Mouse (Mus musculus) hindbrain, embryonic 11.5 days (tissue): ENCODE measurements at regions not wholly inside any gene's neighbourhood (a gene's known extent, or its start where the extent isn't known, plus 50 kb on each side); places are given as distances from the start of the nearest gene placed in this dataset.

ENCODE experiments used
- ATAC-seq: fragments of 200-750 bp; cut with Nextera tagmentation; 2 replicates; pipeline ENCODE4 v1.8.0; 2017; ENCODE audit warnings: mild to moderate bottlenecking, moderate TSS enrichment, moderate library complexity; ENCODE audit not compliant: low FRiP score
- DNase-seq: peaks from one replicate; pipeline ENCODE4 v3.0.0-alpha.2; 2015; ENCODE audit warnings: low spot score
- H3K27ac ChIP-seq: fragments of 300-500 bp; sonication (generic); 2 replicates; pipeline ENCODE4 v1.5.1; 2014; ENCODE audit warnings: mild to moderate bottlenecking, low read depth, low read length
- H3K27me3 ChIP-seq: fragments of 300-500 bp; sonication (generic); 2 replicates; pipeline ENCODE4 v1.6.1; 2014; ENCODE audit warnings: mild to moderate bottlenecking, low read length, moderate library complexity, mixed read lengths; ENCODE audit not compliant: control insufficient read depth, insufficient read depth
- H3K36me3 ChIP-seq: fragments of 300-500 bp; sonication (generic); 2 replicates; pipeline ENCODE4 v1.6.1; 2014; ENCODE audit warnings: mild to moderate bottlenecking, low read length, moderate library complexity, mixed read lengths; ENCODE audit not compliant: control insufficient read depth, insufficient read depth
- H3K4me1 ChIP-seq: fragments of 300-500 bp; sonication (generic); replicated peaks from 2 replicates; pipeline ENCODE4 v1.6.1; 2014; ENCODE audit warnings: low read length, mixed read lengths; ENCODE audit not compliant: control insufficient read depth, insufficient read depth
- H3K4me2 ChIP-seq: fragments of 300-500 bp; sonication (generic); replicated peaks from 2 replicates; pipeline ENCODE4 v1.6.1; 2014; ENCODE audit warnings: mild to moderate bottlenecking, low read depth, low read length
- H3K4me3 ChIP-seq: fragments of 300-500 bp; sonication (generic); 2 replicates; pipeline ENCODE4 v1.5.1; 2014; ENCODE audit warnings: low read depth, low read length
- H3K9ac ChIP-seq: fragments of 300-500 bp; sonication (generic); 2 replicates; pipeline ENCODE4 v1.6.1; 2014; ENCODE audit warnings: low read depth, low read length
- H3K9me3 ChIP-seq: fragments of 300-500 bp; sonication (generic); 2 replicates; pipeline ENCODE4 v1.6.1; 2016; ENCODE audit warnings: low read length; ENCODE audit not compliant: control insufficient read depth
- WGBS: fragments of 180-500 bp; shearing (Covaris S2); extraction: QIAGEN DNeasy Blood & Tissue Kit; methylation state at CpG from one replicate; pipeline ENCODE4 v1.1.7; 2014; 5-methylcytosine and 5-hydroxymethylcytosine counted together

GRCm38 (mm10) chr6:101534214-101535052 lies 156.7 kb upstream of the Pdzrn3 start:
- H3K4me2 ChIP-seq = no peak overlapping the region
- H3K9me3 ChIP-seq = no peaks in the 10 kb centered on the region
- H3K36me3 ChIP-seq = no peaks in the 10 kb centered on the region
- peak; percentile 66 for DNase-seq
- no peak overlapping the region for H3K9ac ChIP-seq
- H3K4me3 ChIP-seq = no peak overlapping the region
- WGBS = 45% methylated on average over 9 of the region's 9 CpGs
- H3K4me1 ChIP-seq = no peaks in the 10 kb centered on the region
- no peaks in the 10 kb centered on the region for H3K27me3 ChIP-seq
- no peak overlapping the region for H3K27ac ChIP-seq
- ATAC-seq = peak; percentile 51; the same call in 1 of the 2 replicates

- 61% methylated on average over 7 of the region's 7 CpGs for WGBS
Observed at GRCm38 (mm10) chr6:101532436-101532835, 154.7 kb upstream of the Pdzrn3 start.

DNA sequence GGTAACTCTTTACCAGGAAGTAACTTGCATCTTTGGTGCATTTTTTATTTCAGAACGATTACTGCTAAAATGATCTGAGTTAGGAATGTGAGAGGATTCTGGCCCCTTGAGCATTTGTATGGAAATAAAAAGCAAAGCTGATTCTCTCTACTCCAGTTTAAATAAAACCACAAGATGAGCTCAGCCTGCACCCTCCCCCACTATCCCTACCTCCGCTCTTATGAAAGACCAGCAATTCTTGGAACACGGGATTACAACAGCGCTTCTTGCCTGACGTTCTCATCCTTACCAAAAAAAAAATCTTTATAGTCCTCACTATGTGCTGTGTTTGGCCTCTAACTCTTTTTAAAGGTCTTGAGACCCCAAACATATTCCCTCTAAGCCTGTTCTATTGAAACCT lies 154.2 kb upstream of the Pdzrn3 start:
- Histone ChIP-seq H3K27me3 (no peaks in the 10 kb centered on the region), H3K27ac (no peak overlapping the region), H3K9me3 (no peaks in the 10 kb centered on the region), H3K36me3 (no peaks in the 10 kb centered on the region), H3K4me3 (no peak overlapping the region), H3K4me2 (no peak overlapping the region), H3K9ac (no peak overlapping the region), H3K4me1 (no peaks in the 10 kb centered on the region)
- WGBS = 80% methylated on average over 5 of the region's 5 CpGs
- DNase-seq = no peak
- ATAC-seq = no peak

More at GRCm38 (mm10) chr6:101532436-101532835, 154.7 kb upstream of the Pdzrn3 start:
- Histone ChIP-seq H3K4me1 (no peaks in the 10 kb centered on the region), H3K9me3 (no peaks in the 10 kb centered on the region), H3K4me2 (no peak overlapping the region), H3K36me3 (no peaks in the 10 kb centered on the region), H3K27ac (no peak overlapping the region), H3K27me3 (no peaks in the 10 kb centered on the region), H3K4me3 (no peak overlapping the region), H3K9ac (no peak overlapping the region)
- ATAC-seq (no peak), DNase-seq (no peak)

DNA sequence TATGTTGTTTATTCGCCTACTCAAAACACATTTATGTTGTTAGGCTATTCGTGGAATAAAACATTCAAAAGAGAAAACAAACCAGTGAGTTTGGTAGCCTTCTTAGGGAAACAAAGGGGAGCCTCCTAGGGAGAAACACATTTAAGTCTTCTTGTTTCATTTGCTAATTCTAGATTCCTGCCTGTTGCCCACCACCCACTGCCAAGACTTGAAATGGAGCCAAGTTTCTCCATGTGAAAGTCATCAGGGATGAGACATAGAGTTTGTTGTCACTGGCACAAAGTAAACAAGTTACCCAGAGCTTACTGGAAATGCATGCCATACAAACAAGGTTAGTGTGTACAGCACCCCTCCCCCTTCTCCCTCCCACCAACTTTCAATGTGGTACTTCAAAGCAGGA lies 147.4 kb upstream of the Pdzrn3 start:
- DNase-seq = no peak
- Histone ChIP-seq H3K9me3 (no peaks in the 10 kb centered on the region), H3K36me3 (no peaks in the 10 kb centered on the region), H3K9ac (no peak overlapping the region), H3K4me2 (no peak overlapping the region), H3K27ac (no peak overlapping the region), H3K4me1 (no peaks in the 10 kb centered on the region), H3K4me3 (no peak overlapping the region), H3K27me3 (no peaks in the 10 kb centered on the region)
- WGBS = 39% methylated on average over 2 of the region's 2 CpGs
- ATAC-seq = no peak

DNA sequence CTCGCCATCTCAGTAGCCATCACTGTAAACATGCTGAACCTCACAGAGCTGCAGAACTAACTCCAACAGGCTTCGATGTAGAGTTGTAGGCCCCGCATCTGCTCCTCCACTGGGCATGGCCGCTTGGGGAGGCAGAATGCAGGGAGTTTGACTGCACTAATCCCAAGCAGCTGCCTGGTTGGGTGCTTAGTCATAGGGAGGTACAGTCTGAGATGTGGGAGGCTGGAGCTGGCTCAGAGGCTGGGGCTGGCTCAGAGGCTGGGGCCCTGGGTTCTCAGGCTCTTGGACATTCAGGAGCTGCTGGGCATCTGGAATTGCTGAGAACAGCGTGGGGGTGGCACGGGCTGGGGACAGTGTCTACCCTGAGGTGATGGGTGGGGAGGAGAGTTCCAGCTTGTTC lies 143.6 kb upstream of the Pdzrn3 start:
- WGBS = 94% methylated on average over 6 of the region's 6 CpGs
- ATAC-seq = no peak
- H3K9ac ChIP-seq = no peak overlapping the region
- H3K36me3 ChIP-seq = no peaks in the 10 kb centered on the region
- H3K4me2 ChIP-seq = no peak overlapping the region
- no peaks in the 10 kb centered on the region for H3K4me1 ChIP-seq
- H3K27me3 ChIP-seq = no peaks in the 10 kb centered on the region
- H3K9me3 ChIP-seq = no peaks in the 10 kb centered on the region
- no peak for DNase-seq
- no peak overlapping the region for H3K27ac ChIP-seq
- no peak overlapping the region for H3K4me3 ChIP-seq

DNA sequence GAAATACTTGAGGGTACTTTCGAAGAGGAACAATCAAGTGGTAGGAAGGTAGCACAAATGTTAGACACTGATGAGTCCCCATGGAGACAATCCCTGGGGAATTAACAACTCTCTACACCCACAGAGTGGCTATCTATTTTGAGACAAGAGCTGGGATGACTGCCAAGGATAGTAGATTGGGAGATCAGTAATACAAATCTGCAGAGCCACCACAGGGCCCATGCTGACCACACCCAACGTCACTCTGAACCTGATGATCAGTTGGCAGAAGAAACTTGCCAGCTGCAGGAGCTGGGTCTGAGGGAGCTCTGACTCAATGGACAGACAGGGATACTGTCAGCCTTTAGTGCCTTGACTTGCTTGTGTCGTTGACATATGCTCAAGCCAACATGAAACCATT lies 143.1 kb upstream of the Pdzrn3 start:
- no peak overlapping the region for H3K27ac ChIP-seq
- no peaks in the 10 kb centered on the region for H3K4me1 ChIP-seq
- no peak overlapping the region for H3K4me2 ChIP-seq
- no peak overlapping the region for H3K9ac ChIP-seq
- no peaks in the 10 kb centered on the region for H3K9me3 ChIP-seq
- no peaks in the 10 kb centered on the region for H3K27me3 ChIP-seq
- no peak overlapping the region for H3K4me3 ChIP-seq
- ATAC-seq (no peak), DNase-seq (no peak)
- WGBS = 92% methylated on average over 3 of the region's 3 CpGs
- H3K36me3 ChIP-seq = no peaks in the 10 kb centered on the region

DNA sequence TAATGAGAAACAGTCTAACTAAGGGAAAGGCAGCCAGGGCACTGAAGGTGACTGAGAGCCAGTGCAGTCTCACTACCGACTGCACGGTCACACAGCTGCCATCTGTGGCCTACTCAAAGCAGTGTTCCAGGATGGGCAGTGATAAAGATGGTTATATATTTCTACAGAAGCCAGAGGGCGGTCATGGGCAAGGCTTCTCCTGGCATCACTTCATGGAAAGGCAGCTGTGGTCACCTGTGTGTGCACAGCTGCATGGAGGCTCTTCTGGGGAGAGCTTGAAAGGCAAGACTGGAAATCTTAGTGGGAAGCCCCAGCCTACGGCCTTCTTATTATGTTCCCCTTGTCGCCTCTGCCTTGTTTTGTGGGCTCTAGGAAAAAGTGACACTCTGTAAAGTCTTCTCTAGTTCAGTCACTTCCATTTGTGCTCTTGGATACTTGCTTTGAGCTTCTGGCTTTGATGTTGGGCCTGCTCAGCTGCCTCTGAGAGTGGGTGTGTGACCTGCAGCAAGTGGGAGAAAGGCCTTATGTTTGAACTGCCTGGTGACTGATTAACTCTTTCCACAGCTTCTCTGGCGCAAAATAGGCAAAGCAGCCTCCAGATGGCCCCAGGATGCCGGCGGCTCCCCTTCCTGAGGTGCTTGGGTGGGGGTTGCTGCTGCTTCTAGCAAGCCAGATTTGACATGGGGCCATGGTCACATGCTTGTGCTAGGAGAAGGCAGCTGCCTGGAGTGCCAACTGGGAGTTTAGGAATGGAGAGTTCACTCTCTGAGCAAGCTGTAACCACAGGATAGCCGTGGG lies 141.4 kb upstream of the Pdzrn3 start:
- no peak overlapping the region for H3K27ac ChIP-seq
- H3K36me3 ChIP-seq = no peaks in the 10 kb centered on the region
- no peak overlapping the region for H3K4me2 ChIP-seq
- H3K4me1 ChIP-seq = no peaks in the 10 kb centered on the region
- ATAC-seq (no peak), DNase-seq (peak; percentile 14)
- H3K4me3 ChIP-seq = no peak overlapping the region
- H3K27me3 ChIP-seq = no peaks in the 10 kb centered on the region
- no peaks in the 10 kb centered on the region for H3K9me3 ChIP-seq
- WGBS = 44% methylated on average over 9 of the region's 9 CpGs
- no peak overlapping the region for H3K9ac ChIP-seq

GRCm38 (mm10) chr6:101517584-101517983 lies 139.9 kb upstream of the Pdzrn3 start:
- Histone ChIP-seq H3K27me3 (no peaks in the 10 kb centered on the region), H3K4me1 (no peaks in the 10 kb centered on the region), H3K27ac (no peak overlapping the region), H3K4me3 (no peak overlapping the region), H3K36me3 (no peaks in the 10 kb centered on the region), H3K9me3 (no peaks in the 10 kb centered on the region), H3K4me2 (no peak overlapping the region), H3K9ac (no peak overlapping the region)
- 73% methylated on average over 2 of the region's 2 CpGs for WGBS
- no peak for DNase-seq
- ATAC-seq = no peak

DNA sequence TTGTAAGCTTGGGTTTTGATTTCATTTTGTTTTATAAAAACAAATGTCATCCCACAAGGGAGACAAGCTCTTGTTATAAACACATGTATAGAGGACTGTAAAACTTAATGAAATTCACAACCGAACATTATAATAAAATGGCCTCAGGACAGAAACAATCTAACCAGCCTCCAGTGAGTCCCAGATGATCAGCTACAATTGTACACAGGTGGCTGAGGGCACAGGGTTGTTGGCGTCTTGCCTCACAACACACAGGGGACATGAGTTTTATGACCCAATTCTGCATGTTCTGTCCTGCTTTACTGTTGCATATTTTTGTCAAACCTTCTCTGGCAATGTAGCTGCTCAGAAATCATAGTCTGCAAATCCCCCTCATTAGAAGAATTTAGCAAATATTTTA lies 136.0 kb upstream of the Pdzrn3 start:
- DNase-seq (no peak), ATAC-seq (no peak)
- Histone ChIP-seq H3K9me3 (no peaks in the 10 kb centered on the region), H3K4me2 (no peak overlapping the region), H3K4me1 (no peaks in the 10 kb centered on the region), H3K27ac (no peak overlapping the region), H3K27me3 (no peaks in the 10 kb centered on the region), H3K4me3 (no peak overlapping the region), H3K36me3 (no peaks in the 10 kb centered on the region), H3K9ac (no peak overlapping the region)
- WGBS = 75% methylated on average over 2 of the region's 2 CpGs
